ENCODE assay signal across 25 mouse cellular contexts in genomic region chr4:138889635-138890034, GRCm38 (mm10). TPM values are rescaled to one million over a fixed set of nuclear protein-coding genes. Genes with fewer than 3 reads are reported as not detected.
DNase-seq lines count a peak whose midpoint lies in the region; ATAC-seq lines count a peak whose summit lies in the region.
"Had no signal": no experiment of that assay in that cellular context is flagged by ENCODE, and none has a peak within 500 bp of the region (broad histone marks: within the 10 kb centered on the region; RNA-seq: fewer than 3 reads in every experiment).

No protein-coding gene starts in this region.

- peaks cover 12% of the 10 kb centered on the region; the same call in 1 of the 2 replicates for H3K4me1 ChIP-seq in hindbrain, embryonic 10.5 days (replicated peaks)
- H3K4me1 ChIP-seq in hindbrain, embryonic 14.5 days (replicated peaks; ENCODE audit: control insufficient read depth, insufficient read depth, low read length), result no peaks in the 10 kb centered on the region
- no peaks in the 10 kb centered on the region for H3K4me1 ChIP-seq in midbrain, embryonic 14.5 days (ENCODE audit: control insufficient read depth, insufficient read depth, low read length)
- peaks cover 5% of the 10 kb centered on the region for H3K4me1 ChIP-seq in midbrain, embryonic 11.5 days (ENCODE audit: control insufficient read depth, insufficient read depth, low read length)
- no peaks in the 10 kb centered on the region for H3K4me1 ChIP-seq in forebrain, embryonic 14.5 days (ENCODE audit: control insufficient read depth, insufficient read depth, low read length)
- H3K4me1 ChIP-seq: forebrain, embryonic 12.5 days; heart, embryonic 15.5 days; neural tube, embryonic 12.5 days; stomach, embryonic 15.5 days had no signal

- no peaks in the 10 kb centered on the region for H3K27me3 ChIP-seq in hindbrain, embryonic 10.5 days (ENCODE audit: insufficient read depth, poor library complexity, severe bottlenecking)
- H3K27me3 ChIP-seq in hindbrain, embryonic 14.5 days (ENCODE audit: control insufficient read depth, insufficient read depth, low read length), result no peaks in the 10 kb centered on the region
- H3K27me3 ChIP-seq in midbrain, embryonic 14.5 days (ENCODE audit: control insufficient read depth, insufficient read depth, low read length), result no peaks in the 10 kb centered on the region
- H3K27me3 ChIP-seq in midbrain, embryonic 11.5 days (ENCODE audit: control insufficient read depth, insufficient read depth, low read length), result no peaks in the 10 kb centered on the region
- H3K27me3 ChIP-seq in forebrain, embryonic 14.5 days (replicated peaks; ENCODE audit: control insufficient read depth, insufficient read depth, low read length), result no peaks in the 10 kb centered on the region
- H3K27me3 ChIP-seq: forebrain, embryonic 12.5 days; limb, embryonic 13.5 days; neural tube, embryonic 12.5 days; stomach, embryonic 15.5 days had no signal

- DNase-seq in gastrocnemius, adult 18-20 months (ENCODE audit: low spot score), result peak; percentile 55
- DNase-seq in gastrocnemius, postnatal 10 days, result no peak
- no peak for DNase-seq in hindbrain, embryonic 10.5 days (ENCODE audit: low spot score)
- DNase-seq in hindbrain, embryonic 14.5 days (ENCODE audit: low spot score), result no peak
- no peak for DNase-seq in midbrain, embryonic 14.5 days
- no peak for DNase-seq in midbrain, embryonic 11.5 days (ENCODE audit: low spot score, missing footprints)
- DNase-seq in lung, postnatal 4 days, result peak; percentile 19 to 62
- DNase-seq in forebrain, embryonic 14.5 days (ENCODE audit: low spot score), result no peak
- DNase-seq: adrenal gland, postnatal 14 days; cerebellum, adult 11-12 months; cerebellum, postnatal 25 days; kidney, adult 8-10 months; kidney, postnatal 36 days; thymus, postnatal 14 days had no signal

- peaks cover 34% of the 10 kb centered on the region for H3K36me3 ChIP-seq in hindbrain, embryonic 10.5 days
- H3K36me3 ChIP-seq in hindbrain, embryonic 14.5 days (replicated peaks; ENCODE audit: control insufficient read depth, insufficient read depth), result peaks cover 38% of the 10 kb centered on the region
- H3K36me3 ChIP-seq in midbrain, embryonic 14.5 days (ENCODE audit: control insufficient read depth, insufficient read depth, low read length), result peaks cover 32% of the 10 kb centered on the region
- no peaks in the 10 kb centered on the region; the same call in 1 of the 2 replicates for H3K36me3 ChIP-seq in midbrain, embryonic 11.5 days (ENCODE audit: control insufficient read depth, insufficient read depth, low read length)
- peaks cover 18% of the 10 kb centered on the region for H3K36me3 ChIP-seq in forebrain, embryonic 14.5 days (ENCODE audit: control insufficient read depth, insufficient read depth, low read length)

- no peak overlapping the region for H3K9ac ChIP-seq in hindbrain, embryonic 14.5 days
- H3K9ac ChIP-seq in midbrain, embryonic 14.5 days (replicated peaks; ENCODE audit: low read length), result no peak overlapping the region
- no peak overlapping the region for H3K9ac ChIP-seq in midbrain, embryonic 11.5 days (ENCODE audit: low read length)
- H3K9ac ChIP-seq in forebrain, embryonic 14.5 days (ENCODE audit: low read length), result no peak overlapping the region
- H3K9ac ChIP-seq: forebrain, embryonic 12.5 days; heart, embryonic 15.5 days; limb, embryonic 13.5 days; liver, embryonic 14.5 days; neural tube, embryonic 12.5 days; stomach, embryonic 15.5 days had no signal

- H3K27ac ChIP-seq in hindbrain, embryonic 10.5 days, result peak overlapping the region; percentile 23; the same call in 1 of the 2 replicates
- no peak overlapping the region for H3K27ac ChIP-seq in hindbrain, embryonic 14.5 days
- H3K27ac ChIP-seq in midbrain, embryonic 14.5 days (replicated peaks; ENCODE audit: low read depth, low read length), result peak overlapping the region; percentile 45
- no peak overlapping the region for H3K27ac ChIP-seq in midbrain, embryonic 11.5 days (ENCODE audit: low read depth, low read length)
- H3K27ac ChIP-seq in forebrain, embryonic 14.5 days (ENCODE audit: low read depth, low read length), result no peak overlapping the region
- H3K27ac ChIP-seq: forebrain, embryonic 12.5 days; heart, embryonic 15.5 days; limb, embryonic 13.5 days; liver, embryonic 14.5 days; neural tube, embryonic 12.5 days; stomach, embryonic 15.5 days had no signal

- 80% methylated on average over 8 of the region's 8 CpGs for WGBS in hindbrain, embryonic 10.5 days
- WGBS in hindbrain, embryonic 14.5 days, result 71% methylated on average over 8 of the region's 8 CpGs
- 79% methylated on average over 8 of the region's 8 CpGs for WGBS in midbrain, embryonic 14.5 days
- 76% methylated on average over 8 of the region's 8 CpGs for WGBS in midbrain, embryonic 11.5 days
- WGBS in forebrain, embryonic 14.5 days, result 77% methylated on average over 8 of the region's 8 CpGs

- no peak overlapping the region for H3K4me3 ChIP-seq in hindbrain, embryonic 10.5 days
- H3K4me3 ChIP-seq in hindbrain, embryonic 14.5 days (replicated peaks; ENCODE audit: low read length), result no peak overlapping the region
- no peak overlapping the region for H3K4me3 ChIP-seq in midbrain, embryonic 14.5 days (replicated peaks; ENCODE audit: low read depth, low read length)
- no peak overlapping the region for H3K4me3 ChIP-seq in midbrain, embryonic 11.5 days (ENCODE audit: low read depth, low read length)
- H3K4me3 ChIP-seq in forebrain, embryonic 14.5 days (ENCODE audit: low read depth, low read length), result no peak overlapping the region
- H3K4me3 ChIP-seq: forebrain, embryonic 12.5 days; heart, embryonic 15.5 days; limb, embryonic 13.5 days; neural tube, embryonic 12.5 days; stomach, embryonic 15.5 days had no signal

- no peak overlapping the region for H3K4me2 ChIP-seq in hindbrain, embryonic 14.5 days (replicated peaks)
- no peak overlapping the region for H3K4me2 ChIP-seq in midbrain, embryonic 14.5 days (ENCODE audit: low read length)
- no peak overlapping the region for H3K4me2 ChIP-seq in midbrain, embryonic 11.5 days
- H3K4me2 ChIP-seq in forebrain, embryonic 14.5 days (ENCODE audit: low read length), result no peak overlapping the region
- H3K4me2 ChIP-seq: forebrain, embryonic 12.5 days; heart, embryonic 15.5 days; limb, embryonic 13.5 days; neural tube, embryonic 12.5 days; stomach, embryonic 15.5 days had no signal

- no peaks in the 10 kb centered on the region for H3K9me3 ChIP-seq in hindbrain, embryonic 10.5 days
- no peaks in the 10 kb centered on the region for H3K9me3 ChIP-seq in hindbrain, embryonic 14.5 days (ENCODE audit: control insufficient read depth, low read length)
- H3K9me3 ChIP-seq in midbrain, embryonic 14.5 days (ENCODE audit: control insufficient read depth, low read length), result no peaks in the 10 kb centered on the region
- H3K9me3 ChIP-seq in midbrain, embryonic 11.5 days (ENCODE audit: control insufficient read depth, low read length), result no peaks in the 10 kb centered on the region
- no peaks in the 10 kb centered on the region for H3K9me3 ChIP-seq in forebrain, embryonic 14.5 days (replicated peaks; ENCODE audit: control insufficient read depth, low read length)
- H3K9me3 ChIP-seq: forebrain, embryonic 12.5 days; heart, embryonic 15.5 days; limb, embryonic 13.5 days; neural tube, embryonic 12.5 days; stomach, embryonic 15.5 days had no signal

- no peak for ATAC-seq in hindbrain, embryonic 14.5 days (ENCODE audit: low FRiP score)
- ATAC-seq in midbrain, embryonic 14.5 days (ENCODE audit: low FRiP score, low TSS enrichment), result no peak
- no peak for ATAC-seq in midbrain, embryonic 11.5 days (ENCODE audit: low FRiP score)
- ATAC-seq in forebrain, embryonic 14.5 days, result no peak
- ATAC-seq: activated CD4-positive, CD25-positive, alpha-beta regulatory T cell, adult 4 months; inflammation-experienced regulatory T-cells, adult 6 months had no signal

RNA-seq across cellular contexts. Expression of gene Pla2g2e, which starts 11.9 kb away (rescaled TPM):
- not detected for total RNA-seq in gastrocnemius, adult 18-20 months (2021)
- not detected for total RNA-seq in gastrocnemius, postnatal 10 days (2021)
- polyA plus RNA-seq in hindbrain, embryonic 10.5 days (2016; fragmentation: Nextera tagmentation; extraction: Ambion mirVana), result not detected in 2 replicates
- polyA plus RNA-seq in hindbrain, embryonic 14.5 days (2014; fragmentation: Nextera tagmentation; extraction: Ambion mirVana), result not detected in 2 replicates
- polyA plus RNA-seq in midbrain, embryonic 14.5 days (2014; fragmentation: Nextera tagmentation; extraction: Ambion mirVana), result not detected in 2 replicates
- polyA plus RNA-seq in midbrain, embryonic 11.5 days (2014; fragmentation: Nextera tagmentation; extraction: Ambion mirVana), result not detected in 2 replicates
- not detected in 2 replicates for polyA plus RNA-seq in forebrain, embryonic 14.5 days (2014; fragmentation: Nextera tagmentation; extraction: Ambion mirVana)
- total RNA-seq: layer of hippocampus, postnatal 10 days; megakaryocyte, adult 5-6 weeks had no signal
- polyA plus RNA-seq: activated CD4-positive, CD25-positive, alpha-beta regulatory T cell, adult 4 months; forebrain, embryonic 12.5 days; heart, embryonic 15.5 days; inflammation-experienced regulatory T-cells, adult 6 months; limb, embryonic 13.5 days; liver, embryonic 14.5 days; neural tube, embryonic 12.5 days; stomach, embryonic 15.5 days had no signal

RNA-seq across cellular contexts. Expression of gene Gm13030, which starts 15.9 kb away (rescaled TPM):
- total RNA-seq in gastrocnemius, adult 18-20 months (2021), result not detected
- total RNA-seq in gastrocnemius, postnatal 10 days (2021), result not detected
- not detected in 2 replicates for polyA plus RNA-seq in hindbrain, embryonic 10.5 days (2016; fragmentation: Nextera tagmentation; extraction: Ambion mirVana)
- not detected in 2 replicates for polyA plus RNA-seq in hindbrain, embryonic 14.5 days (2014; fragmentation: Nextera tagmentation; extraction: Ambion mirVana)
- polyA plus RNA-seq in midbrain, embryonic 14.5 days (2014; fragmentation: Nextera tagmentation; extraction: Ambion mirVana), result not detected in 2 replicates
- polyA plus RNA-seq in midbrain, embryonic 11.5 days (2014; fragmentation: Nextera tagmentation; extraction: Ambion mirVana), result not detected in 2 replicates
- polyA plus RNA-seq in forebrain, embryonic 14.5 days (2014; fragmentation: Nextera tagmentation; extraction: Ambion mirVana), result not detected in 2 replicates
- total RNA-seq: adrenal gland, postnatal 14 days; layer of hippocampus, postnatal 10 days; megakaryocyte, adult 5-6 weeks had no signal
- polyA plus RNA-seq: activated CD4-positive, CD25-positive, alpha-beta regulatory T cell, adult 4 months; forebrain, embryonic 12.5 days; heart, embryonic 15.5 days; inflammation-experienced regulatory T-cells, adult 6 months; limb, embryonic 13.5 days; liver, embryonic 14.5 days; neural tube, embryonic 12.5 days; spleen, adult 2 months; stomach, embryonic 15.5 days had no signal

RNA-seq across cellular contexts. Expression of gene Otud3, which starts 24.1 kb away (rescaled TPM):
- total RNA-seq in gastrocnemius, adult 18-20 months (2021), result 10 to 100 TPM; 16.2 to 17.6 TPM
- total RNA-seq in gastrocnemius, postnatal 10 days (2021), result 1 to 10 TPM; 7.0 to 7.4 TPM
- polyA plus RNA-seq in hindbrain, embryonic 10.5 days (2016; fragmentation: Nextera tagmentation; extraction: Ambion mirVana), result 2.4 and 3.0 TPM in 2 replicates
- 2.8 and 3.3 TPM in 2 replicates for polyA plus RNA-seq in hindbrain, embryonic 14.5 days (2014; fragmentation: Nextera tagmentation; extraction: Ambion mirVana)
- 1.7 and 2.8 TPM in 2 replicates for polyA plus RNA-seq in midbrain, embryonic 14.5 days (2014; fragmentation: Nextera tagmentation; extraction: Ambion mirVana)
- polyA plus RNA-seq in midbrain, embryonic 11.5 days (2014; fragmentation: Nextera tagmentation; extraction: Ambion mirVana), result 2.7 and 3.0 TPM in 2 replicates
- polyA plus RNA-seq in forebrain, embryonic 14.5 days (2014; fragmentation: Nextera tagmentation; extraction: Ambion mirVana), result 2.3 and 2.4 TPM in 2 replicates

RNA-seq across cellular contexts. Expression of gene Pla2g5, which starts 26.4 kb away (rescaled TPM):
- 1 to 10 TPM; 1.6 to 5.4 TPM for total RNA-seq in gastrocnemius, adult 18-20 months (2021)
- total RNA-seq in gastrocnemius, postnatal 10 days (2021), result 1 to 10 TPM; 2.3 to 5.6 TPM
- polyA plus RNA-seq in hindbrain, embryonic 10.5 days (2016; fragmentation: Nextera tagmentation; extraction: Ambion mirVana), result 0.19 TPM in 1 of 2 replicates, not detected in the other
- polyA plus RNA-seq in hindbrain, embryonic 14.5 days (2014; fragmentation: Nextera tagmentation; extraction: Ambion mirVana), result 0.29 TPM in 2 replicates
- 0.23 and 0.87 TPM in 2 replicates for polyA plus RNA-seq in midbrain, embryonic 14.5 days (2014; fragmentation: Nextera tagmentation; extraction: Ambion mirVana)
- 0.22 TPM in 1 of 2 replicates, not detected in the other for polyA plus RNA-seq in midbrain, embryonic 11.5 days (2014; fragmentation: Nextera tagmentation; extraction: Ambion mirVana)
- 0.67 and 1.0 TPM in 2 replicates for polyA plus RNA-seq in forebrain, embryonic 14.5 days (2014; fragmentation: Nextera tagmentation; extraction: Ambion mirVana)
- total RNA-seq: megakaryocyte, adult 5-6 weeks had no signal
- polyA plus RNA-seq: activated CD4-positive, CD25-positive, alpha-beta regulatory T cell, adult 4 months; inflammation-experienced regulatory T-cells, adult 6 months; liver, embryonic 14.5 days; neural tube, embryonic 12.5 days had no signal

Comparison
In these comparisons a context has a peak if more than half of its experiments do, and no peak if none do; other contexts are left out.
1. DNase-seq: peak in gastrocnemius, adult 18-20 months (single experiment) and lung, postnatal 4 days (2 of 2); none in gastrocnemius, postnatal 10 days (single experiment), hindbrain, embryonic 10.5 days (single experiment), hindbrain, embryonic 14.5 days (single experiment), midbrain, embryonic 14.5 days (single experiment), midbrain, embryonic 11.5 days (single experiment) and forebrain, embryonic 14.5 days (single experiment).
2. H3K27ac ChIP-seq: peak in hindbrain, embryonic 10.5 days (single experiment) and midbrain, embryonic 14.5 days (single experiment); none in hindbrain, embryonic 14.5 days (single experiment), midbrain, embryonic 11.5 days (single experiment) and forebrain, embryonic 14.5 days (single experiment).